Mouse (Mus musculus) erythroblast, adult 5-6 weeks (primary cell): ENCODE data around the gene Haao. TPM values are rescaled to one million over a fixed set of nuclear protein-coding genes. Genes with fewer than 3 reads are reported as not detected.
"Not testable (repeated sequence)": the region's sequence is repeated elsewhere in the genome, so short reads cannot be mapped to it uniquely, and the experiment has no call there.

Experiments
- ATAC-seq: replicated peaks from 2 replicates; pipeline ENCODE4 v1.8.0; 2016; ENCODE audit warnings: moderate number of reproducible peaks, mild to moderate bottlenecking, moderate TSS enrichment, inconsistent platforms; ENCODE audit not compliant: poor library complexity, low FRiP score, severe bottlenecking
- total RNA-seq, 2 experiments: library from RNA; stranded (forward) in 1 of 2; stranded (reverse) in 1 of 2; fragments of 150-400 nt in 1 of 2; fragments of 200-764, 138-1000 nt in 1 of 2; gene quantifications; 2 replicates each; pipeline versions ENCODE4 v1.2.3 to v1.2.4; 2015 to 2017; ENCODE audit warnings: low replicate concordance in 2 of 2

Haao gene
- total RNA-seq, 2 experiments from 2014 or later: 3.7 to 13.3 TPM

DNA sequence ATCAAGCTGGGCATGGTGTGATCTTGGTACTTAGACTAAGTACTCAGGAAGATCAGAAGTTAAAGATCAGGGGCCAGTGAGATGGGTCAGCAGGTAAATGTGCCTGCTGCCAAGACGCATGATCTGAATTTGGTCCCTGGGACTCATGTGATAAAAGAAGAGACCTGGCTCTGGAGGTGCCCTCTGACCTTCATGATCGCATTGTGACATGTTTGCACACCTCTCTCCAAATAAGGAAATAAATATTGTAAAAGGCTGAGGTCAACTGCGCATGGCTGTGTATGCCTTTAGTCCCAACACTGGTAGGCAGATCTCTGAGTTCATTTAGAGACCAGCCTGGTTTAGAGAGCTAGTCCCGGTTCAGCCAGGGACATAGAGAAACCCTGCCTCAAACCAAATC is 22.6 kb upstream of the Haao start:
- ATAC-seq: no peak

DNA sequence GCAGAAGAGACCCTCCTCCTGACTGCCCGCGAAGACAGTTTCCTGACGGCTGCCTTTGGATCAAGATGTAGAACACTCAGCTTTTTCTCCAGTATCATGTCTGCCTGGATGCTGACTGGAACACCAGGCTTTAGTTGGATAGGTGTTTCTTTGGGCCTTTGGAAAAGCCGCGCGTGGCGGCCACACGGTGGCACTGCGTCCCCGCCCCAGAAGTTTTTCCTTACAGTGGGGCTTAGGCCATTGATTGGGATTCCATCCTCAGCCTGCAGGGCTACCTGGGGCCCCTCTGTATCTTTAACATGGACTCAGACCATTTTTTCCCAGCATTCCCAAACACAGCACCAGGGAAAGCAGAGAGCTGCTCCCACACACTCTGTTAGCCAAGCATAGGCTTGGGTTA is 18.8 kb upstream of the Haao start:
- ATAC-seq: no peak

GRCm38 (mm10) chr17:83865366-83865765 is 17.6 kb upstream of the Haao start:
- no peak for ATAC-seq

- ATAC-seq: peak; percentile 38
These were observed 14.5 kb upstream of the Haao start for GRCm38 (mm10) chr17:83862134-83862881.

- ATAC-seq: peak; percentile 76
These were observed 13.8 kb upstream of the Haao start for GRCm38 (mm10) chr17:83861444-83862133.

GRCm38 (mm10) chr17:83860968-83861367 is 13.2 kb upstream of the Haao start:
- not testable (repeated sequence) for ATAC-seq

DNA sequence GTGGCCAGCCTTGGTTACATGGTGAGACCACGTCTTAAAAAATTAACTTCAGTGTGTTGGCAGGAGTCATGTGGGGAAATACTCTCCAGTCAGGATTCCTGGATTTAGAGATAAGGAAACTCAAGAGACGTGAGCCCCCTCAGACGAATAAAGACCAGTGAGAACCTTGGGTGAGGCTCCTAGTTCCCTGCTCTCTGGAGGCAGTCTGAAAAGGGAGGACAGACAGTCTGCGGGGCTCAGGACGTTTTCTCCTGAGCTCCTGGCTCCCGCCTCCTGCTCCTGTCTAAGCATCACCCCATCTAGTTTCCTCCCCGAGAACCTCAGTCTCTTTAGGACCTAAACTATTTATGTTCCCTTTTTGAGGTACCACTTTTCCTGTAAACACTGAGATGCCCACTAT is 12.5 kb upstream of the Haao start:
- ATAC-seq: no peak

- ATAC-seq: no peak
These were observed 11.9 kb upstream of the Haao start for GRCm38 (mm10) chr17:83859639-83860038.

DNA sequence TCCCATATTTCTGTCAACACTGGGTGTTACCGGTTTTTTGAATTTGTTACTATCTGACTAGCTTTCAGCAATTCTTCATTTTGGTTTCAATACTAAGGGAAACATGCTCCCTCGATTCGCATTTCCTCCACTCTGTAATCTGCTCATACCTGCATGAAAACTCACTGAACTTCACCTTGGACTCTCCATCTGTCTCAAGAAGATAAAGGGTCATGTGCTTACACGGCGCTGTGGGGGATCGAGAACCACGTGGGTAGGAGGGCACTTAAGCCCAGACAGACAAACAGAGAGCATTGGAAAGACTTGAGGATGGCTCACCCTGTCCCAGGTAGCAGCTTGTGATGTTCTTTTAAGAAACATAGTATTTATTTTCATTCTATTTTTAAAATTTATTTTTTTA is 10.7 kb upstream of the Haao start:
- ATAC-seq: peak; percentile 76

GRCm38 (mm10) chr17:83854284-83854918 is 6.6 kb upstream of the Haao start:
- ATAC-seq: peak; percentile 64

- ATAC-seq: no peak
These were observed 6.1 kb upstream of the Haao start for GRCm38 (mm10) chr17:83853831-83854230.

DNA sequence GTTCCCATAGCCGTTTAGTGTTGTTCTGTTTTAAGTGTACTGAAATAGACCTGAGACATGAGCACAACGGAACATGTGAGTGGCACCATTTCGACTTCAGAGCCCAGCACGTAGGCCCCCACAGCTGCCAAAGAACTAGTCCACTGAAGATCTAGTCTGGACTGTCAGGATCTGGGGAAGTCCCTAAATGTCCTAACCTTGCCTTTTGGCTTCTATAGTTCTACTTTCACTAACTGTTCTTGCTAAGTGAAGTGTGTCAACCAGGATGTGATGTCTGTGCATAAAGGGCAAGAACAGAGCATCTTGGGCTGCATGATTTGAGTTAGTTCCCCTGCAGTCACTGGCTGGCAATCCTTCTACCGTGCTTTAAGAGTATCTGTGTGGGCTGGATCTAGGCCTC is 3.1 kb upstream of the Haao start:
- peak; percentile 27; the same call in 1 of the 2 replicates for ATAC-seq

- ATAC-seq: peak; percentile 83
These were observed 2.7 kb upstream of the Haao start for GRCm38 (mm10) chr17:83850458-83850857.

DNA sequence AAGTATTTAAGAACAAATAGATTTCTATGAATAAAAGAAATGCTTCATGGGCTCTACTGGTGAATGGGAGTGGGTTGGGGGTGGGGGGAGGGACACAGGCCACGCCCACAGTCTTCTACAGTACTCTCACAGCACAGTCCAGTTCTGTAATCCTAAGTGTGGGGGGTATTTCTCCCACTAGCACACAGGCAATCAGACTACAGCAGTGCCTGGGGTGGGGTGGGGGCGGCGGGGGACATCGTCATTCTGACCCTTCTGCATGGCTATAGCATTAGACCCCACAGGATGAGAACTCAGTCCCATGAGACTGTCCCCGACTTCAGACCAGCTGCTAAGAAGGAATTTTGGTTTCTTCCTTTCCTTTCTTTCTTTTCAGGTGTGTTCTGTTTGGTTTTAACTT is 2.0 kb upstream of the Haao start:
- no peak for ATAC-seq

DNA sequence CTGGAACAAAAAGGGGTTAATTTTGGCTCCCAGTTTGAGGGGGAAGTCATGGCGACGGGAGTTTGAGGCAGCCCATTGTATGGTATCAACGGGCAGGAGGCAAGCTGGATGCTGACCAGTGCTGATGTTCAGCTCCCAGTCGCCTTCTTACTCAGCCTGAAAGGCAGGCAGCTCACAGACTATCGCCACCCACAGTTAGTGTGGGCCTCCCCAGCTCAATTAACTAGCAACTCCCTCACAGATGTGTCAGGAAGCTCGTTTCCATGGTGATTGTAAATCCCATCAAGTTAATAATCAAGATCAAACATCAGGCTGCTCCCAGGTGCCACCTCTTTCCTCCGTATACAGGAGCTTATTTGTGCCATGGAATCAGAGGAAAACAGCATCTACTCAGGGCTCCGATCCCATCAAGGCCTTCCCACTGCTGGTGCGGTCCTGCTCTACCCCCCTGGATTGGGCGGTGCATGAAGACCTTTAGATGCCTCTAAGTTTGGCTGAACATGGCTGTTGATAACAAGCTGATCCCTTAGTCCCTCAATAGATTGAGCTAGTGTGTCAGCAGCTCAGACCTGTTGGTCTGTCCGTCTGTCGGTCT is 1.4 kb upstream of the Haao start:
- no peak for ATAC-seq

DNA sequence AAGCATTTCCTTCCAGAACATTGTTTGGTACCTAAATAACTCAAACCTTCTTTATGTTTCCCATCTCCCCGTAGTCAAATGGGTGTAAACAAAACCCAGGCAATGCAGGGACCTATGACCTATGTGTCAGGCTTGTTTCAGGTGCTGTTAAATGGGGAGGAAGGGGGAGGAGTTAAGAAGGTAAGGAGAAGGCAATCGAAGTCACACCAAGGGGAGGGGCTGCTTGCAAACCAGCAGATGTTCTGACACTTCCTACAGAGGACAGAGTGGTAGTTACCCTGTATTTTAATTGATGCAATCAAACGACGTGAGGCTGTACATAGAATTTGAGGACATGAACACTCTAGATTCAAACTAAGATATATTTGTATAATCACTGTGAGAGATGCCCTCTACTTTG is 719 bp upstream of the Haao start:
- no peak for ATAC-seq

GRCm38 (mm10) chr17:83847100-83847499 is 663 bp downstream of the Haao start:
- no peak for ATAC-seq

GRCm38 (mm10) chr17:83846301-83847021 is 1.3 kb downstream of the Haao start:
- ATAC-seq: no peak

GRCm38 (mm10) chr17:83845538-83845937 is 2.2 kb downstream of the Haao start:
- ATAC-seq: no peak

GRCm38 (mm10) chr17:83843780-83844179 is 4.0 kb downstream of the Haao start:
- ATAC-seq: no peak
